Mouse (Mus musculus) cortical plate, adult 2 months (tissue): ENCODE results near the gene Slc6a20b. TPM values are rescaled to one million over a fixed set of nuclear protein-coding genes. Genes with fewer than 3 reads are reported as not detected.

Source experiments
- H3K27ac ChIP-seq: fragments of 200-500 bp; 2 replicates; pipeline ENCODE4 v1.5.1; 2012; ENCODE audit warnings: low read length, control low read depth, inconsistent platforms; ENCODE audit not compliant: insufficient read depth
- H3K4me1 ChIP-seq: fragments of 200-500 bp; 2 replicates; pipeline ENCODE4 v1.6.1; 2011; ENCODE audit warnings: low read length; ENCODE audit not compliant: control insufficient read depth, insufficient read depth
- H3K4me3 ChIP-seq: fragments of 200-500 bp; 2 replicates; pipeline ENCODE4 v1.5.1; 2011; ENCODE audit warnings: mild to moderate bottlenecking, low read length, control low read depth; ENCODE audit not compliant: insufficient read depth
- CTCF ChIP-seq: fragments of 200-500 bp; IDR thresholded peaks from 2 replicates; pipeline ENCODE4 v1.5.1; 2011; ENCODE audit warnings: mild to moderate bottlenecking, control low read depth, low read length; ENCODE audit not compliant: insufficient read depth; ENCODE audit errors: extremely low read depth
- POLR2A ChIP-seq: fragments of 200-500 bp; IDR thresholded peaks from 2 replicates; pipeline ENCODE4 v1.6.1; 2011; ENCODE audit warnings: mild to moderate bottlenecking, low read length, control low read depth; ENCODE audit not compliant: insufficient read depth; ENCODE audit errors: extremely low read depth
- polyA plus RNA-seq: library from polyadenylated mRNA; depleted of rRNA; stranded (reverse); fragments of >200 nt; gene quantifications from 2 replicates; pipeline ENCODE4 v1.2.3, GENCODE M21; 2012

The Slc6a20b gene
- polyA plus RNA-seq, 1 experiment = 0.44 TPM

- H3K4me1 ChIP-seq = no peaks in the 10 kb centered on the region
- no peak overlapping the region for H3K4me3 ChIP-seq
- H3K27ac ChIP-seq = no peak overlapping the region
- TF ChIP-seq CTCF (no peak), POLR2A (no peak)
Measured at GRCm38 (mm10) chr9:123640106-123640505, 7.7 kb upstream of the Slc6a20b start.

GRCm38 (mm10) chr9:123638668-123639089 is 6.3 kb upstream of the Slc6a20b start:
- H3K4me1 ChIP-seq = no peaks in the 10 kb centered on the region
- TF ChIP-seq CTCF = peak; percentile 82
- TF ChIP-seq POLR2A = no peak
- H3K27ac ChIP-seq = no peak overlapping the region
- no peak overlapping the region for H3K4me3 ChIP-seq

GRCm38 (mm10) chr9:123638231-123638630 is 5.9 kb upstream of the Slc6a20b start:
- no peaks in the 10 kb centered on the region for H3K4me1 ChIP-seq

GRCm38 (mm10) chr9:123636771-123637170 is 4.4 kb upstream of the Slc6a20b start:
- Histone ChIP-seq H3K4me1 (no peaks in the 10 kb centered on the region), H3K27ac (no peak overlapping the region), H3K4me3 (no peak overlapping the region)
- TF ChIP-seq CTCF (no peak), POLR2A (no peak)

More at GRCm38 (mm10) chr9:123638231-123638630, 5.9 kb upstream of the Slc6a20b start:
- Histone ChIP-seq H3K27ac (no peak overlapping the region), H3K4me3 (no peak overlapping the region)
- TF ChIP-seq POLR2A = no peak
- TF ChIP-seq CTCF = no peak

DNA sequence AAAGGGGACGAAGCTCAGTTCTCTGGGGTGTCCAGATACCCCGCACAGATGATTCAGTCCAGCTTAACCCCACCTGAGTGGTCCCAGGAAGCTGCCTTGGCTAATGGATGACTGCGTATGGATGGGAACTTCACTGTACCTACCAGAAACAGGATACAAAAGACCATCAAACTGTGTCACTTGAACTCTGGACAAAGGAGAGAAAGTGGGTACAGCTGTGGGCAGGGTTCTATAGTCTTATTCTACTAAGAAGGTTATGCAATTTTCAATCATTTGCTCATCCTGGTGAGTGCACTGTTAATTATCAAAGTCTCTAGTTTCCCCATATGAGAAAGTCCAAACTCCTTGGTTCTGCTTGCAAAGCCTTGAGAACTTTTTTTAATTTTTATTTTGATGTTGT is 628 bp upstream of the Slc6a20b start:
- Histone ChIP-seq H3K4me3 (no peak overlapping the region), H3K4me1 (no peaks in the 10 kb centered on the region), H3K27ac (no peak overlapping the region)
- TF ChIP-seq POLR2A (no peak), CTCF (no peak)

DNA sequence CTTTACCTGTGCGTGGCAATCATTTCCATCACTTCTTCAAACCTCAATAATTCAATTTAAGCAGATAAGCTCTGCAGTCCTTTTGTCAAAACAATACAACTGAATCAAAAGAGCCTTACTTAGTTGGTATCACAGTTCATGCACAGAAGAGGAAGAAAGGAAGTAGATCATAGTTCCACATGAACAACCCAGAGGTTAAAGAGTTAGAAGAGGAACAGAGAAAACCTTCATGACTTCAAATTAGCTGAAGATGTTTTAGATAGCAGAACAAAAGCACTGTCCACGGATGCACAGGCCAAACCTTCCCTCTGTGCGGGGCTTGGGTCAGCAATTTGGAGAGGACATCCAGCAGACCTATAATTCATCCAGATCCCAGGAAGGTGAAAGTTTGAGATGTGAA is 699 bp downstream of the Slc6a20b start:
- no peak overlapping the region for H3K4me3 ChIP-seq
- no peaks in the 10 kb centered on the region for H3K4me1 ChIP-seq
- TF ChIP-seq POLR2A (no peak), CTCF (no peak)
- no peak overlapping the region for H3K27ac ChIP-seq

- TF ChIP-seq CTCF (no peak), POLR2A (no peak)
- H3K4me1 ChIP-seq = no peaks in the 10 kb centered on the region
- H3K27ac ChIP-seq = no peak overlapping the region
- H3K4me3 ChIP-seq = no peak overlapping the region
Measured at GRCm38 (mm10) chr9:123625821-123626220, 6.5 kb downstream of the Slc6a20b start.

DNA sequence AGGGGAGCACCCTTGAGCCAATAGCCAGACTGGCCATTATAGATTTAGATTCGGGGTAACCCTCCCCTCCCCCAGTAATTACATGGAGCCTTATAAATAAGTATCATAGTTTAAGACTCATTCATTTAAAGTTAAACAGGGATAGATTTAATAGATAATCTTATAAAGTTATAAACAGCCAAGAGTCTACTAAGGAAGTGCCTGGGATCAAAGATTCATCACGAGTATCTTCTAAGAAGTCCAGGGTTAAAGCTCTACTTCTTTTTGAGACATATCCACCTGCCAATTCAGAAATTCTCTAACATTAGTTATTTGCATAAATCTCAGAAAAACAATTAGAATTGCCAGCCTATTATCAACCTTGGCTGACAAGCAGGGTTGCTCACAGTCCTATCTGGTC is 7.6 kb downstream of the Slc6a20b start:
- no peak for TF ChIP-seq CTCF
- no peak overlapping the region for H3K4me3 ChIP-seq
- no peak overlapping the region for H3K27ac ChIP-seq
- no peaks in the 10 kb centered on the region for H3K4me1 ChIP-seq

- no peak overlapping the region for H3K27ac ChIP-seq
- H3K4me3 ChIP-seq = no peak overlapping the region
- TF ChIP-seq POLR2A (no peak), CTCF (no peak)
- H3K4me1 ChIP-seq = no peaks in the 10 kb centered on the region
Measured at GRCm38 (mm10) chr9:123620311-123621098, 11.9 kb downstream of the Slc6a20b start.

- Histone ChIP-seq H3K4me3 (no peak overlapping the region), H3K27ac (no peak overlapping the region), H3K4me1 (no peaks in the 10 kb centered on the region)
- no peak for TF ChIP-seq POLR2A
- TF ChIP-seq CTCF = no peak
Measured at GRCm38 (mm10) chr9:123601529-123601928, 30.8 kb downstream of the Slc6a20b start.
